Mouse (Mus musculus): ENCODE results near the gene Taar7e. TPM values are rescaled to one million over a fixed set of nuclear protein-coding genes. Genes with fewer than 3 reads are reported as not detected.
A peak's percentile ranks its signal among the peaks of the same experiment; 100 is the strongest.
"Not testable (repeated sequence)": the region's sequence is repeated elsewhere in the genome, so short reads cannot be mapped to it uniquely, and the experiment has no call there.

Taar7e gene
- not detected in 2 replicates for total RNA-seq (2017)

- ATAC-seq (replicated peaks; ENCODE audit: low read depth, poor library complexity, severe bottlenecking), result no peak
These were observed at the start of gene Taar7e for GRCm38 (mm10) chr10:24037314-24037713. Gene Taar7e (plus strand): TSS chr10:24037614.

GRCm38 (mm10) chr10:23993381-23993780 is 44.0 kb upstream of the Taar7e start, which contains the start of gene Taar7a:
Gene Taar7a (minus strand): TSS chr10:23993481.
- no peak for ATAC-seq (replicated peaks; ENCODE audit: low read depth, poor library complexity, severe bottlenecking)

GRCm38 (mm10) chr10:23999639-24000038 is 37.8 kb upstream of the Taar7e start, which contains the start of gene Taar7b:
Gene Taar7b (plus strand): TSS chr10:23999939.
- ATAC-seq (replicated peaks; ENCODE audit: low read depth, poor library complexity, severe bottlenecking), result no peak

- no peak for ATAC-seq (replicated peaks; ENCODE audit: low read depth, poor library complexity, severe bottlenecking)
These were observed 31.0 kb upstream of the Taar7e start for GRCm38 (mm10) chr10:24006442-24006841.

GRCm38 (mm10) chr10:24007034-24007433 is 30.4 kb upstream of the Taar7e start:
- ATAC-seq (replicated peaks; ENCODE audit: low read depth, poor library complexity, severe bottlenecking), result peak; percentile 71; the same call in 1 of the 2 replicates

GRCm38 (mm10) chr10:24008143-24008542 is 29.3 kb upstream of the Taar7e start:
- no peak for ATAC-seq (replicated peaks; ENCODE audit: low read depth, poor library complexity, severe bottlenecking)

GRCm38 (mm10) chr10:24026922-24027321 is 10.5 kb upstream of the Taar7e start, which contains the start of gene Taar7d:
Gene Taar7d (plus strand): TSS chr10:24027222.
- no peak for ATAC-seq (replicated peaks; ENCODE audit: low read depth, poor library complexity, severe bottlenecking)

- no peak for ATAC-seq (replicated peaks; ENCODE audit: low read depth, poor library complexity, severe bottlenecking)
These were observed 6.1 kb upstream of the Taar7e start for GRCm38 (mm10) chr10:24031347-24031746.

- peak; percentile 32 for ATAC-seq (replicated peaks; ENCODE audit: low read depth, poor library complexity, severe bottlenecking)
These were observed 2.9 kb downstream of the Taar7e start for GRCm38 (mm10) chr10:24040120-24040869.

- no peak for ATAC-seq (replicated peaks; ENCODE audit: low read depth, poor library complexity, severe bottlenecking)
These were observed 11.8 kb downstream of the Taar7e start, which contains the start of gene Taar7f for GRCm38 (mm10) chr10:24049210-24049609. Gene Taar7f (plus strand): TSS chr10:24049510.

- peak; percentile 42; the same call in 1 of the 2 replicates for ATAC-seq (replicated peaks; ENCODE audit: low read depth, poor library complexity, severe bottlenecking)
These were observed 14.6 kb downstream of the Taar7e start for GRCm38 (mm10) chr10:24052039-24052438.

- peak; percentile 52; the same call in 1 of the 2 replicates for ATAC-seq (replicated peaks; ENCODE audit: low read depth, poor library complexity, severe bottlenecking)
These were observed 21.6 kb downstream of the Taar7e start for GRCm38 (mm10) chr10:24058986-24059385.

GRCm38 (mm10) chr10:24074751-24075150 is 37.3 kb downstream of the Taar7e start:
- not testable (repeated sequence) for ATAC-seq (replicated peaks; ENCODE audit: low read depth, poor library complexity, severe bottlenecking)

GRCm38 (mm10) chr10:24076200-24076599 is 38.8 kb downstream of the Taar7e start, which contains the start of gene Taar8a:
Gene Taar8a (plus strand): TSS chr10:24076500.
- not testable (repeated sequence) for ATAC-seq (replicated peaks; ENCODE audit: low read depth, poor library complexity, severe bottlenecking)

GRCm38 (mm10) chr10:24080166-24080565 is 42.8 kb downstream of the Taar7e start:
- ATAC-seq (replicated peaks; ENCODE audit: low read depth, poor library complexity, severe bottlenecking), result peak; percentile 82

GRCm38 (mm10) chr10:24085936-24086335 is 48.5 kb downstream of the Taar7e start:
- no peak for ATAC-seq (replicated peaks; ENCODE audit: low read depth, poor library complexity, severe bottlenecking)

- no peak for ATAC-seq (replicated peaks; ENCODE audit: low read depth, poor library complexity, severe bottlenecking)
These were observed 49.1 kb downstream of the Taar7e start for GRCm38 (mm10) chr10:24086555-24086954.

GRCm38 (mm10) chr10:24087168-24087567 is 49.8 kb downstream of the Taar7e start:
- ATAC-seq (replicated peaks; ENCODE audit: low read depth, poor library complexity, severe bottlenecking), result no peak
